Mouse (Mus musculus): ENCODE measurements around the gene Bud23. TPM values are rescaled to one million over a fixed set of nuclear protein-coding genes. Genes with fewer than 3 reads are reported as not detected.
A peak's percentile ranks its signal among the peaks of the same experiment; 100 is the strongest.

Bud23 gene
- polyA plus RNA-seq, 1 experiment: 81.8 TPM

- no peak for TF ChIP-seq CTCF (IDR thresholded peaks at IDR 0.05; ENCODE audit: borderline replicate concordance, extremely low read depth, insufficient read depth, insufficient read length)
- no peak for TF ChIP-seq POLR2A (IDR thresholded peaks at IDR 0.05; ENCODE audit: borderline replicate concordance, extremely low read depth, insufficient read depth, insufficient read length, poor library complexity, severe bottlenecking)
- DNase-seq (ENCODE audit: low read depth): no peak
Observed at GRCm38 (mm10) chr5:135035608-135036359, 29.0 kb downstream of the Bud23 start.

GRCm38 (mm10) chr5:135034593-135034992 is 30.2 kb downstream of the Bud23 start:
- TF ChIP-seq CTCF (IDR thresholded peaks at IDR 0.05; ENCODE audit: borderline replicate concordance, extremely low read depth, insufficient read depth, insufficient read length) (peak; percentile 37; the same call in 1 of the 2 replicates), POLR2A (IDR thresholded peaks at IDR 0.05; ENCODE audit: borderline replicate concordance, extremely low read depth, insufficient read depth, insufficient read length, poor library complexity, severe bottlenecking) (no peak)

DNA sequence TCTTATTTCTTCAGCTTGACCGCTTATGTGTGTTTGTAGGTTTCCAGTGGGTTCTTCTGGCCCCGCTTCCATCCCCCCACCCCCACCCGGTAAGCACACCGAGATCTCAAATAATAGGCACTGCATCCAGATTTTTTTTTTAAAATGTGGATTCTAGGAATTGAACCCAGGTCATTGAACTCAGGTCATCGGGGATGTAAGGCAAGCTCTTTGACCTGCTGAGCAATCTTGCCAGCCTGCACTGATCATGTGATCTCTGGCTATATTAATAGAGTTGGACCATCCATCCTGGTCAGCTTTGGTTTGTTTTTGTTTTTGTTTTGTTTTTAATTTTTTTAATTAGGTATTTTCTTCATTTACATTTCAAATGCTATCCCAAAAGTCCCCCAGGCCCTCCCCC is 32.2 kb downstream of the Bud23 start:
- DNase-seq (ENCODE audit: low read depth): no peak
- TF ChIP-seq CTCF (IDR thresholded peaks at IDR 0.05; ENCODE audit: borderline replicate concordance, extremely low read depth, insufficient read depth, insufficient read length): no peak
- no peak for TF ChIP-seq POLR2A (IDR thresholded peaks at IDR 0.05; ENCODE audit: borderline replicate concordance, extremely low read depth, insufficient read depth, insufficient read length, poor library complexity, severe bottlenecking)

More at GRCm38 (mm10) chr5:135034593-135034992, 30.2 kb downstream of the Bud23 start:
- no peak for DNase-seq (ENCODE audit: low read depth)

DNA sequence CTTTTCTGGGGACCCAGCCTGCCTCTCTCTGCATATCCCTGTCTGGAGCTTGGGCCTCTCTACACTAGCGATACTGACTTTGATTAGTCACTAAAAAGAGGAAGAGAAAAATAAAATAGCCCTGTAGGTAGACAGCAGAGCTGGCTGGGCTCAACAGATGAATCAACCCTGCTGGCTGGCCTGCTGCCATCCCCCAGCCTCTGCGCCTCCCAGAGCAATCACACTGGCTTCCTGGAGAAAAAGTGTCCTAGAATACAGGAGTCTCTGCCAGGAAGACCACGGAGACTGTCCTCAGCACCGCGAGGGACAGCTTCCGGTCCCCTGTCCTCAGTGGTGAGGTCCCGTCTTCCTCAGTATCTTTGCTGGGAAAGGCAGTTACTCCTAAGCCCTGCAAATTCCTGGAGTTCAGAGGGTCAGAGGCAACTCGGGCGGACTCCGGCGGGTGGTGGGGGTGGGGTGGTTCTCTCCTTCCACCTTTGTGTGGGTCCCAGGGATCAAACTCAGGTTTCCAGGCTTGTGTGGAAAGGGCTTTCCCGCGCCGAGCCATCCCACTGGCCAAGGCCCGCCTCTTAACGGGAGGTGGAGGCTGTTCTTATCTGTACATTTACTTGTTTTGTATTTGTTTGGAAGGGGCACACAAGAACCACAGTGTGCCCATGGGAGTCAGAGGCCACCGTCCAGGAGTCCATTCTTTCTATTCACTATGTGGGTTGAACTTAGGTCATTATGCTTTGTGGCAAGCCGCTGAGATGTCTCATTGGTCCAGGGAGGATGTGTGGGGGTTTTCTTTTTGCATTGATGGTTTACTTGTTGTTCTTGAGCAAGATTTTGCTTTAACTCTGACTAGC is 35.5 kb downstream of the Bud23 start:
- TF ChIP-seq POLR2A (IDR thresholded peaks at IDR 0.05; ENCODE audit: borderline replicate concordance, extremely low read depth, insufficient read depth, insufficient read length, poor library complexity, severe bottlenecking): no peak
- TF ChIP-seq CTCF (IDR thresholded peaks at IDR 0.05; ENCODE audit: borderline replicate concordance, extremely low read depth, insufficient read depth, insufficient read length): no peak
- no peak for DNase-seq (ENCODE audit: low read depth)

DNA sequence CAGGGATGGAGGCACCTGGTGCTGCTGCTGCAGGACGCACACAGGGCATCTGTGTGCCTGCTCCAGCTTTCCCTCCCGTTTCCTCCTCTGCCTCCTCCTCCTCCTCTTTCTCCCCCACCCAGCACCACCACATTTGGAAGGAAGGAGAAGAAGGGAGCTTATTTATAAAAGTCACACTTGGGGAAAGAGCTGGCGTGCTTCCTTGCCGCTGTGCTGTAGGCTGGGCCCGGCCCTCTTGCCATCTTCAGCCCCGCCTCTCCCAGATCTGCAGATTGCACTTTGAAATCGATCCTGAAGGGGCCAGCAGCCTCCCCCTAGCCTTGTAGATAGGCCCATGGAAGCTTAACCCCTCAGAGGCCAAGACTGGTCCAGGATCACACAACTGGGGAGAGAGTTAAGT is 38.9 kb downstream of the Bud23 start:
- DNase-seq (ENCODE audit: low read depth): no peak
- no peak for TF ChIP-seq CTCF (IDR thresholded peaks at IDR 0.05; ENCODE audit: borderline replicate concordance, extremely low read depth, insufficient read depth, insufficient read length)
- no peak for TF ChIP-seq POLR2A (IDR thresholded peaks at IDR 0.05; ENCODE audit: borderline replicate concordance, extremely low read depth, insufficient read depth, insufficient read length, poor library complexity, severe bottlenecking)

DNA sequence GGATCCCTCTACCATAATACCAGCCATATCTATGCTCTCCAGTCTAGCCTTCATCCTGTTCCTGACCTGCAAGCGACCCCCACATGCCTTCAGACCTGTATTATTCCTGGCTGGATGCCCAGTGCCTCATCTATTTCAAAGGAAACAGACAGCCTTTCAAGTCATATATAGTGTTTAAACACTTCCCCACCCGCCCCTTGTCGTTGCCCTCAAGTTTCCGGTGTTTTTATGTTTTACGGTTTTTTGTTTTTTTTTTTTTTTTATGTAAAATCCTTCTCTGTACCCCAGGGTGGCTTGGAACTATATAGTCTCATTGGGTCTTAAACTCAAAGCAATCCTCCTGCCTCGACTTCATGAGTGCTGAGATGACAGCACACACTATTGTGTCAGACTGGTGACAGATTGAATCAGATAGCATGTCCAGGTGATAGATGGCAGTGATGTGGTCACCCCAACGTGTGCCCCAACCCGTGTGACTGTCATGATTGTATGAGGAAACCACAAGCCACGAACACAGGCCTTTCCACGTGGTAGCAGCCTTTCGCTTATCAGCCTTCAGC is 40.0 kb downstream of the Bud23 start:
- TF ChIP-seq CTCF (IDR thresholded peaks at IDR 0.05; ENCODE audit: borderline replicate concordance, extremely low read depth, insufficient read depth, insufficient read length) (no peak), POLR2A (IDR thresholded peaks at IDR 0.05; ENCODE audit: borderline replicate concordance, extremely low read depth, insufficient read depth, insufficient read length, poor library complexity, severe bottlenecking) (no peak)
- no peak for DNase-seq (ENCODE audit: low read depth)

GRCm38 (mm10) chr5:135023344-135024173 is 41.2 kb downstream of the Bud23 start, which contains the start of gene Stx1a:
Stx1a (plus strand) TSS chr5:135023482.
- TF ChIP-seq POLR2A (IDR thresholded peaks at IDR 0.05; ENCODE audit: borderline replicate concordance, extremely low read depth, insufficient read depth, insufficient read length, poor library complexity, severe bottlenecking) (peak; percentile 58; the same call in 1 of the 2 replicates), CTCF (IDR thresholded peaks at IDR 0.05; ENCODE audit: borderline replicate concordance, extremely low read depth, insufficient read depth, insufficient read length) (no peak)

GRCm38 (mm10) chr5:135021814-135022213 is 42.9 kb downstream of the Bud23 start:
- peak; percentile 94 for DNase-seq (ENCODE audit: low read depth)
- TF ChIP-seq CTCF (IDR thresholded peaks at IDR 0.05; ENCODE audit: borderline replicate concordance, extremely low read depth, insufficient read depth, insufficient read length): no peak
- no peak for TF ChIP-seq POLR2A (IDR thresholded peaks at IDR 0.05; ENCODE audit: borderline replicate concordance, extremely low read depth, insufficient read depth, insufficient read length, poor library complexity, severe bottlenecking)

More at GRCm38 (mm10) chr5:135023344-135024173, 41.2 kb downstream of the Bud23 start, which contains the start of gene Stx1a:
- peak; percentile 96 for DNase-seq (ENCODE audit: low read depth)

DNA sequence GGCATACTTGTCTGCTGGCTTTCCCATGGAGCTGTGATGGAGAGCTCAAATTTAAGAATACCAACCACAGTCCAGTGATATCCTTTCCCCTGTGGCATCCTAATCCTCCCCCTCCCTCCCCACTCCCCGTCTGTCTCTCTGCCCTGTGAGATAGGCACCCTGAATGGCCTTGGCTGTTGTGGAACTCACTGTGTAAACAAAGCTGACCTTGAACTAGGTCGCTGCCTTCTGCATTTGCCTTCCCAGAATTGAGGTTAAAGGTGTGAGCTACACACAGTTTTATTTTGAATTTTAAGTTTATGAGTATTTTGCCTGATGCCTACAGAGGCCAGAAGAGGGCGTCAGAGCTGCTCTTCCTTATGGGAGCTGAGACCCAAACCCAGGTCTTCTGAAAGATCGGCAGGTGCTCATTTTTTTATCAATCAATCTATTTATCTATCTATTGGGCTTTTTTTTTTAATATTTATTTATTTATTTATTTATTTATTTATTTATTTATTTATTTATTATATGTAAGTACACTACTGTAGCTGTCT is 48.5 kb downstream of the Bud23 start:
- DNase-seq (ENCODE audit: low read depth): no peak
- TF ChIP-seq CTCF (IDR thresholded peaks at IDR 0.05; ENCODE audit: borderline replicate concordance, extremely low read depth, insufficient read depth, insufficient read length) (no peak), POLR2A (IDR thresholded peaks at IDR 0.05; ENCODE audit: borderline replicate concordance, extremely low read depth, insufficient read depth, insufficient read length, poor library complexity, severe bottlenecking) (no peak)

DNA sequence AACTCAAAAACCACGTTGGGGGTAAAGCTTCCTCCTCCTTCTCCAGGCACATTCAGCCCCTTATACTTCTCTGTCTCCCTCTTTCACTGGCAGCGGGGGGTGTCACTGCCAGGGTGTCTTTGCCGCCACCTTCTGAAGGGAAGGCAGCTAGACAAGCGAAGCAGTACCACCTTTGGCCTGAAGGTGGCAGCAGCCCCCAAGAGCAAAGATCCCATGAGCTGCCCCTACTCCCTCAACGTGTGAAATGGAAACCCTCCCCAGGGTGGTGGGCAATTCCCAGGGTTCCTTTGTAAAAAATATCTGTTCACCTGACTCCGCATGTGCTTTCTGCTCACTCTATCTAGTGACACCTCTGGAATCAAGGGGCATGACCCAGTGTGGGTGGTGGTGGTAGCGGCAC is 49.3 kb downstream of the Bud23 start:
- TF ChIP-seq CTCF (IDR thresholded peaks at IDR 0.05; ENCODE audit: borderline replicate concordance, extremely low read depth, insufficient read depth, insufficient read length): peak; percentile 99
- no peak for TF ChIP-seq POLR2A (IDR thresholded peaks at IDR 0.05; ENCODE audit: borderline replicate concordance, extremely low read depth, insufficient read depth, insufficient read length, poor library complexity, severe bottlenecking)
- peak; percentile 86 for DNase-seq (ENCODE audit: low read depth)

Data from brain, embryonic 14.5 days (tissue).